Mouse (Mus musculus): Measurements from ENCODE around the gene Ankrd9. TPM values are rescaled to one million over a fixed set of nuclear protein-coding genes. Genes with fewer than 3 reads are reported as not detected.

The Ankrd9 gene
- polyA plus RNA-seq, 1 experiment = 21.0 TPM

GRCm38 (mm10) chr12:110966079-110966478, 12.8 kb downstream of the Ankrd9 start:
- TF ChIP-seq POLR2A (IDR thresholded peaks at IDR 0.05; ENCODE audit: low read depth, low read length) (no peak), CTCF (IDR thresholded peaks at IDR 0.05; ENCODE audit: extremely low read depth, insufficient read depth, insufficient read length, insufficient replicate concordance) (no peak)
- H3K4me1 ChIP-seq (ENCODE audit: control insufficient read depth, insufficient read depth, insufficient read length) = no peaks in the 10 kb centered on the region
- 95% methylated on average over 4 of the region's 4 CpGs for WGBS
- H3K4me3 ChIP-seq (ENCODE audit: extremely low read depth, insufficient read depth, insufficient read length) = no peak overlapping the region
- H3K36me3 ChIP-seq (ENCODE audit: control insufficient read depth, insufficient read depth, low read length) = 0 out of 2 replicates have a peak, but pooled peaks cover 1% of the 10 kb centered on the region
- no peak for DNase-seq (ENCODE audit: low read depth in 1 of 2, low spot score in 2 of 2)
- H3K27ac ChIP-seq (ENCODE audit: insufficient read depth, low read length) = no peak overlapping the region
- no peaks in the 10 kb centered on the region for H3K27me3 ChIP-seq (ENCODE audit: control insufficient read depth, insufficient read depth, low read length)

- Histone ChIP-seq H3K4me3 (ENCODE audit: extremely low read depth, insufficient read depth, insufficient read length) (no peak overlapping the region), H3K27me3 (ENCODE audit: control insufficient read depth, insufficient read depth, low read length) (no peaks in the 10 kb centered on the region), H3K27ac (ENCODE audit: insufficient read depth, low read length) (no peak overlapping the region), H3K4me1 (ENCODE audit: control insufficient read depth, insufficient read depth, insufficient read length) (no peaks in the 10 kb centered on the region), H3K36me3 (ENCODE audit: control insufficient read depth, insufficient read depth, low read length) (0 out of 2 replicates have a peak, but pooled peaks cover 1% of the 10 kb centered on the region)
- 70% methylated on average over 3 of the region's 3 CpGs for WGBS
- TF ChIP-seq CTCF (IDR thresholded peaks at IDR 0.05; ENCODE audit: extremely low read depth, insufficient read depth, insufficient read length, insufficient replicate concordance) (no peak), POLR2A (IDR thresholded peaks at IDR 0.05; ENCODE audit: low read depth, low read length) (no peak)
- DNase-seq (ENCODE audit: low read depth in 1 of 2, low spot score in 2 of 2) = no peak
Measured at GRCm38 (mm10) chr12:110965500-110965899, 13.3 kb downstream of the Ankrd9 start.

GRCm38 (mm10) chr12:110961973-110962372, 16.9 kb downstream of the Ankrd9 start:
- no peaks in the 10 kb centered on the region; the same call in 1 of the 2 replicates for H3K4me1 ChIP-seq (ENCODE audit: control insufficient read depth, insufficient read depth, insufficient read length)
- H3K4me3 ChIP-seq (ENCODE audit: extremely low read depth, insufficient read depth, insufficient read length) = no peak overlapping the region
- no peaks in the 10 kb centered on the region; the same call in 1 of the 2 replicates for H3K36me3 ChIP-seq (ENCODE audit: control insufficient read depth, insufficient read depth, low read length)
- no peak for TF ChIP-seq POLR2A (IDR thresholded peaks at IDR 0.05; ENCODE audit: low read depth, low read length)
- no peak for TF ChIP-seq CTCF (IDR thresholded peaks at IDR 0.05; ENCODE audit: extremely low read depth, insufficient read depth, insufficient read length, insufficient replicate concordance)
- 82% methylated on average over 2 of the region's 2 CpGs for WGBS
- H3K27me3 ChIP-seq (ENCODE audit: control insufficient read depth, insufficient read depth, low read length) = no peaks in the 10 kb centered on the region
- DNase-seq (ENCODE audit: low read depth in 1 of 2, low spot score in 2 of 2) = no peak
- no peak overlapping the region for H3K27ac ChIP-seq (ENCODE audit: insufficient read depth, low read length)

GRCm38 (mm10) chr12:110954351-110954991, 24.4 kb downstream of the Ankrd9 start:
- Histone ChIP-seq H3K27me3 (ENCODE audit: control insufficient read depth, insufficient read depth, low read length) (no peaks in the 10 kb centered on the region), H3K27ac (ENCODE audit: insufficient read depth, low read length) (no peak overlapping the region), H3K36me3 (ENCODE audit: control insufficient read depth, insufficient read depth, low read length) (no peaks in the 10 kb centered on the region; the same call in 1 of the 2 replicates), H3K4me3 (ENCODE audit: extremely low read depth, insufficient read depth, insufficient read length) (no peak overlapping the region), H3K4me1 (ENCODE audit: control insufficient read depth, insufficient read depth, insufficient read length) (no peaks in the 10 kb centered on the region; the same call in 1 of the 2 replicates)
- TF ChIP-seq POLR2A (IDR thresholded peaks at IDR 0.05; ENCODE audit: low read depth, low read length) = no peak
- TF ChIP-seq CTCF (IDR thresholded peaks at IDR 0.05; ENCODE audit: extremely low read depth, insufficient read depth, insufficient read length, insufficient replicate concordance) = no peak
- 96% methylated on average over 4 of the region's 4 CpGs for WGBS
- no peak for DNase-seq (ENCODE audit: low read depth in 1 of 2, low spot score in 2 of 2)

- no peak for DNase-seq (ENCODE audit: low read depth in 1 of 2, low spot score in 2 of 2)
- Histone ChIP-seq H3K27me3 (ENCODE audit: control insufficient read depth, insufficient read depth, low read length) (no peaks in the 10 kb centered on the region), H3K4me1 (ENCODE audit: control insufficient read depth, insufficient read depth, insufficient read length) (peaks cover under 1% of the 10 kb centered on the region; the same call in 1 of the 2 replicates), H3K27ac (ENCODE audit: insufficient read depth, low read length) (no peak overlapping the region), H3K36me3 (ENCODE audit: control insufficient read depth, insufficient read depth, low read length) (no peaks in the 10 kb centered on the region), H3K4me3 (ENCODE audit: extremely low read depth, insufficient read depth, insufficient read length) (no peak overlapping the region)
- TF ChIP-seq CTCF (IDR thresholded peaks at IDR 0.05; ENCODE audit: extremely low read depth, insufficient read depth, insufficient read length, insufficient replicate concordance) = no peak
- no peak for TF ChIP-seq POLR2A (IDR thresholded peaks at IDR 0.05; ENCODE audit: low read depth, low read length)
- 79% methylated on average over 2 of the region's 2 CpGs for WGBS
Measured at GRCm38 (mm10) chr12:110953900-110954299, 24.9 kb downstream of the Ankrd9 start.

GRCm38 (mm10) chr12:110953443-110953842, 25.4 kb downstream of the Ankrd9 start:
- TF ChIP-seq CTCF (IDR thresholded peaks at IDR 0.05; ENCODE audit: extremely low read depth, insufficient read depth, insufficient read length, insufficient replicate concordance) (no peak), POLR2A (IDR thresholded peaks at IDR 0.05; ENCODE audit: low read depth, low read length) (no peak)
- Histone ChIP-seq H3K36me3 (ENCODE audit: control insufficient read depth, insufficient read depth, low read length) (no peaks in the 10 kb centered on the region), H3K27me3 (ENCODE audit: control insufficient read depth, insufficient read depth, low read length) (no peaks in the 10 kb centered on the region), H3K4me1 (ENCODE audit: control insufficient read depth, insufficient read depth, insufficient read length) (peaks cover 4% of the 10 kb centered on the region; the same call in 1 of the 2 replicates), H3K27ac (ENCODE audit: insufficient read depth, low read length) (no peak overlapping the region), H3K4me3 (ENCODE audit: extremely low read depth, insufficient read depth, insufficient read length) (no peak overlapping the region)
- no peak for DNase-seq (ENCODE audit: low read depth in 1 of 2, low spot score in 2 of 2)
- WGBS = 91% methylated on average over 3 of the region's 3 CpGs

Data from spleen, adult 2 months (tissue).